Mouse (Mus musculus): ENCODE data around the gene Cdc34.

Cdc34 gene

GRCm38 (mm10) chr10:79681591-79682245 lies at the start of gene Cdc34:
Gene Cdc34, plus strand, starts transcription at chr10:79682195.
- DNase-seq (ENCODE audit: low spot score), result peak; percentile 100

- no peak for DNase-seq (ENCODE audit: low spot score)
Observed at GRCm38 (mm10) chr10:79633006-79633777, 48.8 kb upstream of the Cdc34 start.

- DNase-seq (ENCODE audit: low spot score), result no peak
Observed at GRCm38 (mm10) chr10:79636287-79636686, 45.7 kb upstream of the Cdc34 start.

GRCm38 (mm10) chr10:79637128-79638110 lies 44.6 kb upstream of the Cdc34 start, which contains the start of gene Shc2:
Gene Shc2, minus strand, starts transcription at chr10:79637918.
- DNase-seq (ENCODE audit: low spot score), result no peak

GRCm38 (mm10) chr10:79638486-79639204 lies 43.4 kb upstream of the Cdc34 start:
- no peak for DNase-seq (ENCODE audit: low spot score)

- no peak for DNase-seq (ENCODE audit: low spot score)
Observed at GRCm38 (mm10) chr10:79645711-79646110, 36.3 kb upstream of the Cdc34 start, which contains the start of gene Odf3l2. Gene Odf3l2, minus strand, starts transcription at chr10:79645738.

GRCm38 (mm10) chr10:79649070-79649751 lies 32.8 kb upstream of the Cdc34 start:
- peak; percentile 47 for DNase-seq (ENCODE audit: low spot score)

- DNase-seq (ENCODE audit: low spot score), result no peak
Observed at GRCm38 (mm10) chr10:79652789-79653188, 29.2 kb upstream of the Cdc34 start.

GRCm38 (mm10) chr10:79654946-79655395 lies 27.0 kb upstream of the Cdc34 start:
- DNase-seq (ENCODE audit: low spot score), result no peak

GRCm38 (mm10) chr10:79658829-79659228 lies 23.2 kb upstream of the Cdc34 start:
- no peak for DNase-seq (ENCODE audit: low spot score)

- no peak for DNase-seq (ENCODE audit: low spot score)
Observed at GRCm38 (mm10) chr10:79660298-79660697, 21.7 kb upstream of the Cdc34 start.

GRCm38 (mm10) chr10:79661861-79662260 lies 20.1 kb upstream of the Cdc34 start:
- DNase-seq (ENCODE audit: low spot score), result no peak

- peak; percentile 63 for DNase-seq (ENCODE audit: low spot score)
Observed at GRCm38 (mm10) chr10:79664131-79664665, 17.8 kb upstream of the Cdc34 start, which contains the start of gene Madcam1. Gene Madcam1, plus strand, starts transcription at chr10:79664559.

GRCm38 (mm10) chr10:79665051-79665450 lies 16.9 kb upstream of the Cdc34 start:
- no peak for DNase-seq (ENCODE audit: low spot score)

GRCm38 (mm10) chr10:79666493-79666892 lies 15.5 kb upstream of the Cdc34 start:
- DNase-seq (ENCODE audit: low spot score), result no peak

- DNase-seq (ENCODE audit: low spot score), result no peak
Observed at GRCm38 (mm10) chr10:79668076-79668475, 13.9 kb upstream of the Cdc34 start.

GRCm38 (mm10) chr10:79668771-79669575 lies 13.0 kb upstream of the Cdc34 start, which contains the start of gene Tpgs1:
Gene Tpgs1, plus strand, starts transcription at chr10:79669369.
- peak; percentile 89 for DNase-seq (ENCODE audit: low spot score)

- DNase-seq (ENCODE audit: low spot score), result peak; percentile 56
Observed at GRCm38 (mm10) chr10:79669576-79670057, 12.4 kb upstream of the Cdc34 start.

All from T-cell, adult 2 months (primary cell).